Mouse (Mus musculus): ENCODE data around the gene Dusp6.

DNA sequence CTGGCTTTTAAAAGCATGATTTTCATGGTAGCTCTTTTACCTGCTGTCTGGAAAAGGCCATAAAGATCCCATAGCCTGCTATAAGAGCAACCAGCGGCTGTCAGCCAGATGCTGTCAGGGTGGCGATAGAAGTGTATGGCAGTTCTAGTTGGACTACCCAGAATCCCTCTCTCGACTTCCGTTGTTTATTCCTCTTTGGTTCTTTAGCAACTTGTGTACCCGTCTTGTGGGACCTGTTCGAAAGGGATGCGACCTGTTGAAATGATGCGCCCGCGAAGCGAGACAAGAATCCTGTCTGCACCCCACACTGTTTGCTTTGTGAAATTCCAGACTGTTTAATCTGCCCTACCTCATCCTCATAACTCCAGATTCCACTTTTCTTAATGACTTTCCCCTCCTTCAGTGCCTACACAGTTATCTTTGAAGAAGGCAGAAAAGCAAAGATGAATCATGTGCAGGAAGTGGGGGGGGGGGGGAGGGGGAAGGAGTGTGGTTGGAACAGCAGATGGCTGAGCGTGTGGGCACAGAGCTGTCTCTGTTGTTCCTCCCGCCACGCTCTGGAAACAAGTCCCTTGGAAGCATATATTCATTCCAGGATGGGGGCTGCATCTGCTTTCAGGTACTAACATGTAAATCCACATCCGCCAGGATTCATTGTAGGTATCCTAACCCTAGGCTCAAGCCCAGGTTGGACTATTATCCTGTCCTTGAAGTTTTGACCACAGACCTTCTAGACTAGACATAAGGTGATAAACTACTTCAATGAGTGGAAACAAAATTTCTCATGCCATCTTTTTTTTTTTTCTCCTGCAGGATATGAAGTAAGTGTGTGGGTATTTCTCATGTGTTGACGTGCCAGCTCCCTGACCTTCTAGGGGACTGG lies 21.0 kb upstream of the Dusp6 start:
- TF ChIP-seq POLR2A (IDR thresholded peaks at IDR 0.05; ENCODE audit: insufficient read depth, low read depth, low read length) (no peak), CTCF (IDR thresholded peaks at IDR 0.05; ENCODE audit: insufficient read depth, low read depth, low read length) (no peak)

Measured in olfactory bulb, adult 2 months (tissue).